Mouse (Mus musculus) embryo, embryonic 11 days (tissue): ENCODE results near the gene Pnmal1.
A peak's percentile ranks its signal among the peaks of the same experiment; 100 is the strongest.

Source experiments
- DNase-seq: peaks from one replicate; pipeline ENCODE4 v3.0.0-alpha.2; 2015

Pnmal1 gene

GRCm38 (mm10) chr7:16959539-16960187 lies at the start of gene Pnmal1:
TSS of gene Pnmal1 (plus strand) at chr7:16959679.
- peak; percentile 94 for DNase-seq

- no peak for DNase-seq
These were observed 49.6 kb upstream of the Pnmal1 start for GRCm38 (mm10) chr7:16909909-16910308.

GRCm38 (mm10) chr7:16911904-16912303 lies 47.6 kb upstream of the Pnmal1 start:
- DNase-seq = no peak

- DNase-seq = no peak
These were observed 47.1 kb upstream of the Pnmal1 start for GRCm38 (mm10) chr7:16912360-16912759.

- DNase-seq = peak; percentile 83
These were observed 45.5 kb upstream of the Pnmal1 start for GRCm38 (mm10) chr7:16913806-16914452.

GRCm38 (mm10) chr7:16914453-16915343 lies 44.8 kb upstream of the Pnmal1 start:
- DNase-seq = no peak

GRCm38 (mm10) chr7:16915461-16916340 lies 43.8 kb upstream of the Pnmal1 start:
- no peak for DNase-seq

GRCm38 (mm10) chr7:16916342-16917265 lies 42.9 kb upstream of the Pnmal1 start:
- DNase-seq = no peak

- DNase-seq = no peak
These were observed 42.0 kb upstream of the Pnmal1 start for GRCm38 (mm10) chr7:16917447-16917846.

- DNase-seq = no peak
These were observed 41.5 kb upstream of the Pnmal1 start for GRCm38 (mm10) chr7:16918014-16918413.

GRCm38 (mm10) chr7:16918670-16919069 lies 40.8 kb upstream of the Pnmal1 start:
- DNase-seq = no peak

- no peak for DNase-seq
These were observed 39.9 kb upstream of the Pnmal1 start for GRCm38 (mm10) chr7:16919395-16920149.

GRCm38 (mm10) chr7:16920150-16920579 lies 39.3 kb upstream of the Pnmal1 start:
- no peak for DNase-seq

- DNase-seq = peak; percentile 68
These were observed 38.4 kb upstream of the Pnmal1 start for GRCm38 (mm10) chr7:16920818-16921791.

- no peak for DNase-seq
These were observed 37.6 kb upstream of the Pnmal1 start for GRCm38 (mm10) chr7:16921881-16922335.

- no peak for DNase-seq
These were observed 37.0 kb upstream of the Pnmal1 start for GRCm38 (mm10) chr7:16922360-16922973.

GRCm38 (mm10) chr7:16923283-16924036 lies 36.0 kb upstream of the Pnmal1 start:
- DNase-seq = no peak
